Mouse (Mus musculus) neural tube, embryonic 15.5 days (tissue): ENCODE measurements at regions not wholly inside any gene's neighbourhood (a gene's known extent, or its start where the extent isn't known, plus 50 kb on each side); places are given as distances from the start of the nearest gene placed in this dataset.
A peak's percentile ranks its signal among the peaks of the same experiment; 100 is the strongest.

Experiments
- ATAC-seq: fragments of 200-750 bp; cut with Nextera tagmentation; 2 replicates; pipeline ENCODE4 v1.8.0; 2017; ENCODE audit warnings: mild to moderate bottlenecking, moderate TSS enrichment, moderate library complexity; ENCODE audit not compliant: low FRiP score
- H3K27ac ChIP-seq: fragments of 300-500 bp; sonication (generic); replicated peaks from 2 replicates; pipeline ENCODE4 v1.5.1; 2015; ENCODE audit warnings: mild to moderate bottlenecking, inconsistent platforms
- H3K27me3 ChIP-seq: fragments of 300-500 bp; sonication (generic); replicated peaks from 2 replicates; pipeline ENCODE4 v1.6.1; 2015; ENCODE audit warnings: inconsistent platforms
- H3K36me3 ChIP-seq: fragments of 300-500 bp; sonication (generic); 2 replicates; pipeline ENCODE4 v1.6.1; 2015; ENCODE audit warnings: inconsistent platforms
- H3K4me1 ChIP-seq: fragments of 300-500 bp; sonication (generic); 2 replicates; pipeline ENCODE4 v1.6.1; 2015; ENCODE audit warnings: inconsistent platforms
- H3K4me2 ChIP-seq: fragments of 300-500 bp; sonication (generic); 2 replicates; pipeline ENCODE4 v1.6.1; 2015; ENCODE audit warnings: inconsistent platforms, mild to moderate bottlenecking, moderate library complexity
- H3K4me3 ChIP-seq: fragments of 300-500 bp; sonication (generic); replicated peaks from 2 replicates; pipeline ENCODE4 v1.5.1; 2015; ENCODE audit warnings: mild to moderate bottlenecking, inconsistent platforms
- H3K9ac ChIP-seq: fragments of 300-500 bp; sonication (generic); replicated peaks from 2 replicates; pipeline ENCODE4 v1.6.1; 2015; ENCODE audit warnings: mild to moderate bottlenecking, inconsistent platforms
- H3K9me3 ChIP-seq: fragments of 300-500 bp; sonication (generic); replicated peaks from 2 replicates; pipeline ENCODE4 v1.6.1; 2016; ENCODE audit warnings: inconsistent platforms
- WGBS: fragments of 180-500 bp; shearing (Covaris S2); methylation state at CpG from one replicate; pipeline ENCODE4 v1.1.7; 2015; ENCODE audit warnings: mixed read lengths; 5-methylcytosine and 5-hydroxymethylcytosine counted together

- Histone ChIP-seq H3K4me1 (no peaks in the 10 kb centered on the region), H3K4me2 (no peak overlapping the region), H3K9ac (no peak overlapping the region), H3K4me3 (no peak overlapping the region), H3K27ac (no peak overlapping the region), H3K27me3 (no peaks in the 10 kb centered on the region), H3K36me3 (no peaks in the 10 kb centered on the region), H3K9me3 (no peaks in the 10 kb centered on the region)
- WGBS, result 22% methylated on average over 2 of the region's 2 CpGs
- ATAC-seq, result peak; percentile 63; the same call in 1 of the 2 replicates
These were observed 122.5 kb upstream of the Ogfrl1 start for GRCm38 (mm10) chr1:23520113-23520512.

GRCm38 (mm10) chr1:23532659-23533058, 135.1 kb upstream of the Ogfrl1 start:
- no peaks in the 10 kb centered on the region for H3K9me3 ChIP-seq
- no peak overlapping the region for H3K9ac ChIP-seq
- 82% methylated on average over 3 of the region's 3 CpGs for WGBS
- H3K27ac ChIP-seq, result no peak overlapping the region
- no peaks in the 10 kb centered on the region for H3K4me1 ChIP-seq
- no peaks in the 10 kb centered on the region for H3K36me3 ChIP-seq
- no peak overlapping the region for H3K4me2 ChIP-seq
- ATAC-seq, result no peak
- H3K27me3 ChIP-seq, result no peaks in the 10 kb centered on the region
- no peak overlapping the region for H3K4me3 ChIP-seq

GRCm38 (mm10) chr1:23536621-23537020, 139.0 kb upstream of the Ogfrl1 start:
- H3K36me3 ChIP-seq, result no peaks in the 10 kb centered on the region
- H3K4me1 ChIP-seq, result no peaks in the 10 kb centered on the region
- peak; percentile 5; the same call in 1 of the 2 replicates for ATAC-seq
- 52% methylated on average over 10 of the region's 10 CpGs for WGBS
- H3K27me3 ChIP-seq, result no peaks in the 10 kb centered on the region
- no peak overlapping the region for H3K4me3 ChIP-seq
- no peak overlapping the region for H3K4me2 ChIP-seq
- no peak overlapping the region for H3K27ac ChIP-seq
- H3K9me3 ChIP-seq, result no peaks in the 10 kb centered on the region
- H3K9ac ChIP-seq, result no peak overlapping the region

- H3K9me3 ChIP-seq, result no peaks in the 10 kb centered on the region
- no peak overlapping the region for H3K27ac ChIP-seq
- no peaks in the 10 kb centered on the region for H3K27me3 ChIP-seq
- H3K4me3 ChIP-seq, result no peak overlapping the region
- no peak for ATAC-seq
- WGBS, result 34% methylated on average over 6 of the region's 6 CpGs
- H3K9ac ChIP-seq, result no peak overlapping the region
- H3K4me2 ChIP-seq, result no peak overlapping the region
- H3K36me3 ChIP-seq, result no peaks in the 10 kb centered on the region
- 0 out of 2 replicates have a peak, but pooled peaks cover 8% of the 10 kb centered on the region for H3K4me1 ChIP-seq
These were observed 140.8 kb upstream of the Ogfrl1 start for GRCm38 (mm10) chr1:23538419-23538818.

GRCm38 (mm10) chr1:23540594-23540993, 143.0 kb upstream of the Ogfrl1 start:
- H3K27me3 ChIP-seq, result no peaks in the 10 kb centered on the region
- H3K36me3 ChIP-seq, result no peaks in the 10 kb centered on the region
- no peak overlapping the region for H3K4me2 ChIP-seq
- H3K27ac ChIP-seq, result no peak overlapping the region
- WGBS, result 89% methylated on average over 7 of the region's 7 CpGs
- no peaks in the 10 kb centered on the region for H3K9me3 ChIP-seq
- 0 out of 2 replicates have a peak, but pooled peaks cover 8% of the 10 kb centered on the region for H3K4me1 ChIP-seq
- no peak for ATAC-seq
- no peak overlapping the region for H3K4me3 ChIP-seq
- no peak overlapping the region for H3K9ac ChIP-seq

- Histone ChIP-seq H3K9me3 (no peaks in the 10 kb centered on the region), H3K36me3 (no peaks in the 10 kb centered on the region), H3K9ac (no peak overlapping the region), H3K4me2 (no peak overlapping the region), H3K27ac (no peak overlapping the region), H3K4me1 (no peaks in the 10 kb centered on the region), H3K27me3 (no peaks in the 10 kb centered on the region), H3K4me3 (no peak overlapping the region)
- no peak for ATAC-seq
- 88% methylated on average over 3 of the region's 3 CpGs for WGBS
These were observed 158.2 kb upstream of the Ogfrl1 start for GRCm38 (mm10) chr1:23555794-23556193.

GRCm38 (mm10) chr1:23568106-23568505, 170.5 kb upstream of the Ogfrl1 start:
- no peaks in the 10 kb centered on the region for H3K9me3 ChIP-seq
- ATAC-seq, result no peak
- H3K9ac ChIP-seq, result no peak overlapping the region
- H3K36me3 ChIP-seq, result no peaks in the 10 kb centered on the region
- no peaks in the 10 kb centered on the region for H3K4me1 ChIP-seq
- H3K27ac ChIP-seq, result no peak overlapping the region
- 82% methylated on average over 5 of the region's 5 CpGs for WGBS
- H3K4me2 ChIP-seq, result no peak overlapping the region
- no peak overlapping the region for H3K4me3 ChIP-seq
- no peaks in the 10 kb centered on the region for H3K27me3 ChIP-seq

GRCm38 (mm10) chr1:23574461-23574860, 176.9 kb upstream of the Ogfrl1 start:
- no peak overlapping the region for H3K9ac ChIP-seq
- H3K4me2 ChIP-seq, result no peak overlapping the region
- H3K4me3 ChIP-seq, result no peak overlapping the region
- no peak for ATAC-seq
- H3K9me3 ChIP-seq, result no peaks in the 10 kb centered on the region
- no peaks in the 10 kb centered on the region; the same call in 1 of the 2 replicates for H3K4me1 ChIP-seq
- no peaks in the 10 kb centered on the region for H3K36me3 ChIP-seq
- WGBS, result 71% methylated on average over 7 of the region's 7 CpGs
- 0 out of 2 replicates have a peak overlapping the region, but pooled peaks have one; percentile 20 for H3K27ac ChIP-seq
- H3K27me3 ChIP-seq, result no peaks in the 10 kb centered on the region

GRCm38 (mm10) chr1:23575005-23575404, 177.4 kb upstream of the Ogfrl1 start:
- H3K27ac ChIP-seq, result no peak overlapping the region
- no peak overlapping the region for H3K4me3 ChIP-seq
- ATAC-seq, result peak; percentile 63; the same call in 1 of the 2 replicates

GRCm38 (mm10) chr1:23575515-23575914, 177.9 kb upstream of the Ogfrl1 start:
- no peaks in the 10 kb centered on the region; the same call in 1 of the 2 replicates for H3K4me1 ChIP-seq
- H3K4me2 ChIP-seq, result no peak overlapping the region
- no peaks in the 10 kb centered on the region for H3K9me3 ChIP-seq
- H3K27me3 ChIP-seq, result no peaks in the 10 kb centered on the region
- H3K27ac ChIP-seq, result no peak overlapping the region
- H3K4me3 ChIP-seq, result no peak overlapping the region
- no peak overlapping the region for H3K9ac ChIP-seq
- WGBS, result 75% methylated on average over 2 of the region's 2 CpGs
- no peaks in the 10 kb centered on the region for H3K36me3 ChIP-seq
- ATAC-seq, result no peak

More at GRCm38 (mm10) chr1:23575005-23575404, 177.4 kb upstream of the Ogfrl1 start:
- Histone ChIP-seq H3K9me3 (no peaks in the 10 kb centered on the region), H3K36me3 (no peaks in the 10 kb centered on the region), H3K4me2 (no peak overlapping the region), H3K9ac (no peak overlapping the region), H3K27me3 (no peaks in the 10 kb centered on the region), H3K4me1 (no peaks in the 10 kb centered on the region; the same call in 1 of the 2 replicates)

- H3K4me2 ChIP-seq, result no peak overlapping the region
- H3K27ac ChIP-seq, result no peak overlapping the region
- 59% methylated on average over 5 of the region's 5 CpGs for WGBS
- H3K9ac ChIP-seq, result no peak overlapping the region
- H3K9me3 ChIP-seq, result no peaks in the 10 kb centered on the region
- H3K36me3 ChIP-seq, result no peaks in the 10 kb centered on the region
- no peaks in the 10 kb centered on the region; the same call in 1 of the 2 replicates for H3K4me1 ChIP-seq
- peak; percentile 41; the same call in 1 of the 2 replicates for ATAC-seq
- H3K27me3 ChIP-seq, result no peaks in the 10 kb centered on the region
- H3K4me3 ChIP-seq, result no peak overlapping the region
These were observed 178.6 kb upstream of the Ogfrl1 start for GRCm38 (mm10) chr1:23576150-23576549.

- ATAC-seq, result no peak
- H3K27ac ChIP-seq, result no peak overlapping the region
- no peak overlapping the region for H3K4me3 ChIP-seq
- H3K36me3 ChIP-seq, result no peaks in the 10 kb centered on the region
- H3K27me3 ChIP-seq, result no peaks in the 10 kb centered on the region
- H3K4me2 ChIP-seq, result no peak overlapping the region
- 47% methylated on average over 6 of the region's 6 CpGs for WGBS
- no peak overlapping the region for H3K9ac ChIP-seq
- H3K4me1 ChIP-seq, result peaks cover 7% of the 10 kb centered on the region
- H3K9me3 ChIP-seq, result no peaks in the 10 kb centered on the region
These were observed 172.1 kb upstream of the B3gat2 start for GRCm38 (mm10) chr1:23589414-23589942.
